Mouse (Mus musculus) megakaryocyte, embryonic 14.5 days (primary cell): Measurements from ENCODE around the gene Uqcr10.

ENCODE experiments used
- FLI1 ChIP-seq: IDR thresholded peaks from 2 replicates; pipeline ENCODE4 v1.6.1; 2012; ENCODE audit warnings: low read length, inconsistent platforms, mixed read lengths
- GATA1 ChIP-seq: IDR thresholded peaks from 3 replicates; pipeline ENCODE4 v1.6.1; 2012; ENCODE audit warnings: mixed read lengths, low read length, inconsistent platforms, borderline replicate concordance

- TF ChIP-seq GATA1 (no peak), FLI1 (no peak)
Measured at GRCm38 (mm10) chr11:4691213-4691612, 12.9 kb downstream of the Uqcr10 start.
